Mouse (Mus musculus) right cerebral cortex, adult 18-20 months (tissue): ENCODE measurements around the gene Map3k5.
"Not testable (repeated sequence)": the region's sequence is repeated elsewhere in the genome, so short reads cannot be mapped to it uniquely, and the experiment has no call there.

ENCODE experiments used
- DNase-seq: peaks from one replicate; pipeline ENCODE4 v3.0.0; 2022; ENCODE audit warnings: mixed read lengths

Gene Map3k5

DNA sequence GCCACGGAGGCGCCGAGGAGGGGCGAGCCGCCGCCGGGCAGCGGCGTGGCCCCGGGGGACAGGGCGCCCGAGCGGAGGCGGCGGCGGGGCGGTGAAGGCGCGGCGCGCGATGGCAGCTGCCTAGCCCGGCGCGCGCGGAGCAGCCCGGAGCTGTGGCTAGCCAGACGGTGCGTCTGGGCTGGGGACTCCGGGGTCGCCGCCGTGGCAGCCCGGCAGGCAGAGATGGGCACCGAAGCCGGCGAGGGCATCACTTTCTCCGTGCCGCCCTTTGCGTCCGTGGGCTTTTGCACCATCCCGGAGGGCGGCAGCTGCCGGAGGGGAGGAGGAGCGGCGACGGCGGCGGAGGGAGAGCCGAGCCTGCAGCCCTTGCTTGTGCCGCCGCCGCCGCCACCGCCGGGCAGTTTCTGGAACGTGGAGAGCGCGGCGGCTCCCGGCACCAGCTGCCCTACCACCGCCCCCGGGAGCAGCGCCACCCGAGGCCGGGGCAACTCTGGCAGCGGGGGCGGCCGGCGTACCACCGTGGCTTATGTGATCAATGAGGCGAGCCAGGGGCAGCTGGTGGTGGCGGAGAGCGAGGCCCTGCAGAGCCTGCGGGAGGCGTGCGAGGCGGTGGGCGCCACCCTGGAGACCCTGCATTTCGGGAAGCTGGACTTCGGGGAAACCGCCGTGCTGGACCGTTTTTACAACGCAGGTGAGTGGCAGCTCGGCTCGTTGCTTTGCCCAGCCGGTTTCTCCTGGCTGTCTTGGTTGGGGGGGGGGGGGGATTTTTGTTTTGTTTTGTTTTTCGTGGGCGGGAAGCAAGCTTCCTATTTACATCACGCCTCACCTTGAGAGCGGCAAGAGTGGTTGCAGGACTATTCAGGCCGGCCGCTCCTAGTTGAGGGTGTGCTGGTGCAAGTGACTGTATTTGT lies at the start of gene Map3k5:
Gene Map3k5, plus strand, starts transcription at position 89 of the 911 bp plus-strand sequence.
- DNase-seq, result peak; percentile 50

DNA sequence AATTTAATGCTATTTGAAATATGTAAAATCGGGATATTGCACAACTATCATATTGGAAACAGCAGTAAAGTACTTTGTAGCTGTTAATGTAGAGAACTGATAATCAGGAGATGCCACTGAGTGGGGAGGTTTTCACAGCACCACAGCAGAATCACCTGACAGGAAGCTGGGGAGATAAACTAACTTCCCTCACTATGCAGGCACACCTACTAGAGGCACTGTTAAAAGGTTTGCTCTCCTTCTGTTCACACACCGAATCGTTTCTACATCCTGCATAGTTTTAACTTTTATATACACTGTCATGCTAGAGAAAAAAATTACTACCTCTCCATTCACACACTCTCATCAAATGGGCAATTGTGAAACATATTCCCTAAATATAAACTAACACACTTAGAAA lies 48.0 kb upstream of the Map3k5 start:
- DNase-seq, result no peak

- no peak for DNase-seq
These were observed 44.4 kb upstream of the Map3k5 start for GRCm38 (mm10) chr10:19889908-19890307.

GRCm38 (mm10) chr10:19891686-19892085 lies 42.6 kb upstream of the Map3k5 start:
- DNase-seq, result no peak

DNA sequence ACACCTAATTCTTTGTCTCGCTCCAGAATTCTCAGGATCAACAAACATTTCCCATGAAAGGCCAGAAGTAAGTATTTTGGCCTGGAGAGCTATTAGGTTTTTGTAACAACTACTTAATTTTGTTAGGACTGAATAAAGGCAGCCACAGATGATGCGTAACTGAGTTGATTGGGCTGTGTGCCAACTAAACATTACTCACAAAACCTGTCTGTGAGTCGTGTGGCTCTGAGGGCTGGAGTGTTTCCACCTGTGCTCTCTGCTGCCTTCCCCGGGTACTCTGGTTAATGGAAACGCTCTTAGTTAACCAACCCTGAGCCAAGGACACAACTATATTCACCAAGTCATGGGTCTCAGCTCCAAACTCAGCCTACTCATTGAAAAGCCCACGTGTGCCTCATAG lies 41.1 kb upstream of the Map3k5 start:
- no peak for DNase-seq

DNA sequence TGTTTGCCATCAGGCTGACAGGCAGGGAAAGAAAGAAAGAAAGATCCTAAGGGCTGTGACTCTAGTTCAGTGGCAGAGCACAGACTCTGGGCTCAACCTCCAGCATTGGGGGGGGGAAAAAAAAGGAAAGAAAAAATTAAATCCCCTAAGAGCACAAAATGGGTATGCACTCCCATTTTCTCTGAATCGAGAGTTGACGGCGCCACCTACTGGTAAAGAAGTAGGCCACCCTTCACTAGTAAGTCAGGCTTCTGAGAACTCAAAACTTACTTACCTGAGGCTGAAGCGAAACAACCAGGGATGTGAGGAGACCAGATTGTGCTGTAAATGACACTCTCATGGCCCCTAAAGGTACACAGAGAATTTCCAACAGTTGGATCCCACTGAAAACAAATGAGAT lies 40.3 kb upstream of the Map3k5 start:
- DNase-seq, result peak; percentile 39

DNA sequence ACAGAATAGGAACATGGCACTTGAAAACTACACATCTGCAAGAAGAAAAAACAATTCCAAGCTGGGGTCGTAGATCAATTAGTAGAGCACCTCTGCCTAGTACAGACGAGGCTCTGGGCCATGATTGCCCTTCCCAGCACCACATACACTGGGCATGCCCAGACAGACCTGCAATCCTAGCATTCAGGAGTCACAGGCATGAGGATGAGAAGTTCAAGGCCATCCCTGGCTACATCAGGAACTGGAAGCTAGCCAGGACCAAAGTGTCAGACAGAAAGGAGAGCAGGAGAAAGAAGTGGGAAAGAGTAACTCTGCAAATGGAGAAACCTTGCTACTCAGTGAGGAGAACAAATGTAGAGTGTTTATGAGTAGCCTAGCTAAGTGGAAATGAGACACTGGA lies 34.1 kb upstream of the Map3k5 start:
- DNase-seq, result no peak

DNA sequence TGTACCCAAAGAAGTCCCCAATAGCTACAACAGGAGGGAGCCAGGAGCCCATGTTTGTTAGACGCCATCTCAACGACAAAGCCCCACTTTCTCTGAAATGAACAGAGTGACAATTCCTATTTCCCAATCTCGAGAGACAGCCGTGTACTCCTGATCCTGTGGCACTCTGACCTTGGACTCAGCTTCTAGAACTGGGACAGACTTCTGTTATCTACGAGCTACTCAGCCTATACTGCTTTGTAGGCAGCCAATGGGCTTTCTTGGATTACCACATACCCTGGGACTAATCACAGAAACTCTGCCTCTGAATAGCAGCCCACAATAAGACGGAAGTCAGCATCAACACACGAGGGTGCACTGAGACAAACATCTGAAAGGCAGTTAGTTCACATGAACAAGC lies 32.3 kb upstream of the Map3k5 start:
- DNase-seq, result no peak

DNA sequence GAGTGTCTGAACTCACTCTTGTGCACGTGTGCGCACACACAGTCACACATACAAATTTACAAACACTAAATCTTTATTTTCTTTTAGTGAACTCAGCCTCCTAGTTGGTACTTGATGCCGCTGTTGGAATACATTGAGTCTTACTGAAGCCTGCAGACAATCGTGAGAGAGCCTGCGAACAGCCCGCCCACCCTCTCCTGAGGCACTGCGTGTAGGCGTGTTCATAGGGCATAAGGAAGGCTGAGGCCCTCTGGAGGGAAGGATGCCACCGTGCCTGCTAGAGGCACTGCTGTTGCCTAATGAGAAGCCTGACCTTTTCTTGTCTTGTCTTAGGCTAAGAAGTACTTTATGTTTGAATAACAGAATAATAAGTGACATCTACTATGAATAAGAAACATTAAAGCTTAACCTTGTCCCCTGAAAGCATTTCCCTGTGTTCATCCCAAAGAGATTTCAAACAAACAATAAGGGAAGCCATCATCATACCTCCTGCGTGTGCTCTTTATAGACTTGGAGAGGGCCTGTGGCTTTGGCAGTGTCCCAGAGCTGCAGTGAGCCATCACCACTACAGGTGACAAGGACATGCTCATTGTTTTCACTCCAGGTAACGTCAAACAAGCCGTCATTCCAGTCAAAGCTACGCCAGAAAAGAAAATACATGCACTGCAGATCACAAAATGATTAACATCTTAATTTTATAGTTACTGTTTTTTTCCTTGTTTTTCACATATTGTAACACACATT lies 30.0 kb upstream of the Map3k5 start:
- peak; percentile 89 for DNase-seq

- peak; percentile 95 for DNase-seq
These were observed 26.9 kb upstream of the Map3k5 start, which contains the start of gene Pex7 for GRCm38 (mm10) chr10:19907246-19907804. TSS of gene Pex7 (minus strand) at chr10:19907689.

DNA sequence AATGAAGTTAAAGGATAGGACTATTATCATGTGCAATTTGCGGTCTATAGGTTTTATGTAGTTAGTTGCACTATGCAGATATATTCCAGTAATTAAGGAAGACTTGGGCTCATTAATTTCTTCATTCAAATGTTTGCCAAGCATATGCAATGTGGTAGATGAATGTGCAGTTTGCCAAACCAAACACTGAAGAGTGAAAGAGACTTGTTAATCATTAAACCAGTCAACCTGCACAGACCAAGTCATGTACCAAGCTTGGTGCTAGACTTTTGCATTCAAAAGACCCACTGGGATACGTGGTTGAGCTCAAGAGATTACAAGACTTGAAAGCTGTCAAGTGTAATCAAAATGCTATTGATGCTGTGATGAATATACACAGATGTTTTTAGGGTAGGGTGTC lies 26.2 kb upstream of the Map3k5 start:
- no peak for DNase-seq

DNA sequence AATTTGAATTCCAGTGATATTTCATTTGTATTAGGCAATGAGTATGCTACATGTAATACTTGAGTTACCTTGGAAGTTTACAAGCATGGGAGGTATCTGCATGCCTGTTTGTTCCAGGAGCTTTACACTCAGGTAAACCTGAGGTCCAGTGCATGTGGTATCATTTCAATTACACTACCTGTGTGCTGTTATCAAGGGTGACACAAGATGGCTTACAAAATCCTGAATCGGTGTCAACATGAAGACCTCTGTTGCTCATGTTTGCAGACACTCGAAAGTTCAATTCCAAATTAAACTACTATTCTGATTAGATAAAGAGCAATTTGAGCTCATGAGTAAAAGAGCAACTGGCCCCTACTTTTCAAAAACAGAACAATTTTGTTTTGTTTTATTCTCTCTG lies 23.8 kb upstream of the Map3k5 start:
- DNase-seq, result no peak

GRCm38 (mm10) chr10:19911583-19911982 lies 22.7 kb upstream of the Map3k5 start:
- no peak for DNase-seq

DNA sequence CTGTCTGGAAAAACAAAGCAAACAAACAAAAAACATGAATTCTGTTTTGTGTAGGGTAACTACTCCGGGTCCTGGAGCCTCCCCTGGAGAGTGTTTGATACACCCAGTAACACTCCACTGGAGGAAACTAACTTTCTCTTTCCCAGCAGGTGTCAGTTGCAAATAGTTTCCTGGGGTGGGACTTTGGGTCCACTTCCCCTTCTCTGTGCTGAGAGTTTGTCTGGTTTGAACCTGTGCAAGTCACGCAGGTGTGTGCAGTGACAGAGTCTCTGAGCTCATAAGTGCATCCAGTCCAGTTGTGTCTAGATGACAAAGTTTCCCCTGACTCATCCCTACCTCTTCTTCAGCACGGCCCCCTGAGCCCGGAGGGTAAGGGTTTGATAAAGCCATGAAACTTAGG lies 20.5 kb upstream of the Map3k5 start:
- no peak for DNase-seq

- peak; percentile 78 for DNase-seq
These were observed 19.0 kb upstream of the Map3k5 start for GRCm38 (mm10) chr10:19915301-19915700.

GRCm38 (mm10) chr10:19922410-19922809 lies 11.9 kb upstream of the Map3k5 start:
- no peak for DNase-seq

- DNase-seq, result no peak
These were observed 10.0 kb upstream of the Map3k5 start for GRCm38 (mm10) chr10:19924256-19924655.

DNA sequence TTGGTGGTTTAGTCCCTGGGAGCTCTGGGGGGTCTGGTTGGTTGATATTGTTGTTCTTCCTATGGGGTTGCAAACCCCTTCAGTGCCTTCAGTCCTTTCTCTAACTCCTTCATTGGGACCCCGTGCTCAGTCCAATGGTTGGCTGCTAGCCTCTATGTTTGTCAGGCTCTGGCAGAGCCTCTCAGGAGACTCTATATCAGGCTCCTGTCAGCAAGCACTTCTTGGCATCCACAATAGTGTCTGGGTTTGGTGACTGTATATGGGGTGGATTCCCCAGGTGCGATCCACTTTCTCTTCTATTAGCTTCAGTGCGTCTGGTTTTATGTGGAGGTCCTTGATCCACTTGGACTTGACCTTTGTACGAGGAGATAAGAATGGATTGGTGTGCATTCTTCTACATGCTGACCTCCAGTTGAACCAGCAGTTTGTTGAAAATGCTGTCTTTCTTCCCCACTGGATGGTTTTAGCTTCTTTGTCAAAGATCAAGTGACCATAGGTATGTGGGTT lies 7.8 kb upstream of the Map3k5 start:
- not testable (repeated sequence) for DNase-seq

DNA sequence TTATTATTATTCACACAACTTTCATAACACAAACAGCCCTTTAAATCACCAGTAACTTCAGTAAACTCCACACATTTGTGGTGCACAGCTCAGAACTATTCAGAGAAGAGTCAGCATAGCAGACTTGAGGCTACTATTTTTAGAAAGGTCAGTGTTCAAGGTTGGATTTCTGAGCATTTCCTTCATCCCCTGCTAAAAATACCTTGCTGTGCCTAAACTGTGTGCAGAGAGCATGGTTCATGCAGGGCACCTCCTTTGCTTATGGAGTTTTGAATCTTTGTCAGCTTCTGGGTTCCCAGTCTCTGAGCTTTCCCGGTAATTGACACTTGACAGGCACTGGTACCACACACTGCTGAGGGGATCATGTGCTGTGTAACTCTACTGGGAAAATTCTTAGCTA lies 6.1 kb upstream of the Map3k5 start:
- no peak for DNase-seq

- DNase-seq, result no peak
These were observed 1.3 kb upstream of the Map3k5 start for GRCm38 (mm10) chr10:19932986-19933385.

- DNase-seq, result peak; percentile 83
These were observed 525 bp upstream of the Map3k5 start for GRCm38 (mm10) chr10:19933511-19934383.

GRCm38 (mm10) chr10:19935295-19935623 lies 987 bp downstream of the Map3k5 start:
- DNase-seq, result no peak
